Mouse (Mus musculus) liver, adult 2 months (tissue): ENCODE measurements at regions not wholly inside any gene's neighbourhood (a gene's known extent, or its start where the extent isn't known, plus 50 kb on each side); places are given as distances from the start of the nearest gene placed in this dataset.

ENCODE experiments used
- CTCF ChIP-seq: fragments of 200-500 bp; IDR thresholded peaks from 2 replicates; pipeline ENCODE4 v1.5.1; 2011; ENCODE audit warnings: low read depth, low read length, control low read depth
- POLR2A ChIP-seq: fragments of 200-500 bp; IDR thresholded peaks from 2 replicates; pipeline ENCODE4 v1.6.1; 2011; ENCODE audit warnings: low read length, control low read depth; ENCODE audit not compliant: insufficient read depth; ENCODE audit errors: extremely low read depth

DNA sequence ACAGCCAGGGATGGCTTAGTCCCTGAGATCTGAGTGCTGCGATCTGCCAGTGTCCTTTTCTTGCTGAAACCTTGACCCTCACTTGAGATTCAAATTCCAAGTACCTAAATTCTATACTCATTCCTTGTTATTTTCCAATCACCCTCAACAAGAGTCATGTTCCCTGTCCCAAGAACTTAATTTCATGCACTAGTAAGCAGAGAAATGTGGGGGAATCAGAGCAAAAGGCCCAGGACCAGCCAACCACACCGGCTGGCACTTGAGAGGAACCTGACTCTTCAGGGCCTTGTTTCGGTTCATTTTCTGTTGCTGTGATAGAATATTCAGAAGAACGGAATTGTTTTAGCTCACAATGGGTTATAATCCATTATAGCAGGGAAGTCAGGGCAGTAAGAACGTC, 583.7 kb upstream of the Adam5 start:
- TF ChIP-seq CTCF (no peak), POLR2A (no peak)
